Mouse (Mus musculus): ENCODE measurements around the gene Arhgap42. TPM values are rescaled to one million over a fixed set of nuclear protein-coding genes. Genes with fewer than 3 reads are reported as not detected.

Gene Arhgap42
- polyA plus RNA-seq, 1 experiment: 1.4 TPM

DNA sequence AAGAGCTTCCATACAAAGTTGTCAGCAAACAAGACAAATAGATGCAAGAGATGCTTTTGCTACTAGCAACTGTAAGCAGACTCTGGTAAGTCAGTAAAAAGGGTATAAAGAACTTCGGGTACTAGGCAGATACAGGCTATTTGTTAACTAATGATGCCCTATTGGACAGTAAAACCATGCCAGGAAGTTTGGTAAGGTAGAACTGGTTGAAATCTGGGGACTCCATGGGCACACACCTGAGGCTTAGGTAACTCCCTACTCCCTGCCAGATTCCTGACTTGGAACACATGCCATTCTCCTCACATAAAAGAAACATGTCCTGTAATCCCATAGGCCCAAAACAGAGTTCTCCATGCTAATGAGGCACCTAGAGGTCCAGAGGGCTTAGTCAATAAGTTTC, 142.1 kb downstream of the Arhgap42 start:
- Histone ChIP-seq H3K4me3 (ENCODE audit: control insufficient read depth, low read depth, low read length) (no peak overlapping the region), H3K36me3 (ENCODE audit: control insufficient read depth, insufficient read depth, low read length) (no peaks in the 10 kb centered on the region), H3K27ac (ENCODE audit: control insufficient read depth, insufficient read depth, low read depth, low read length) (no peak overlapping the region), H3K27me3 (ENCODE audit: control insufficient read depth, insufficient read depth, low read length) (no peaks in the 10 kb centered on the region), H3K4me1 (ENCODE audit: control insufficient read depth, insufficient read depth, low read length) (no peaks in the 10 kb centered on the region)
- TF ChIP-seq POLR2A (IDR thresholded peaks at IDR 0.05; ENCODE audit: control insufficient read depth, low read depth, low read length): no peak
- no peak for TF ChIP-seq CTCF (IDR thresholded peaks at IDR 0.05; ENCODE audit: control insufficient read depth, insufficient read depth, insufficient replicate concordance, low read depth, low read length)

DNA sequence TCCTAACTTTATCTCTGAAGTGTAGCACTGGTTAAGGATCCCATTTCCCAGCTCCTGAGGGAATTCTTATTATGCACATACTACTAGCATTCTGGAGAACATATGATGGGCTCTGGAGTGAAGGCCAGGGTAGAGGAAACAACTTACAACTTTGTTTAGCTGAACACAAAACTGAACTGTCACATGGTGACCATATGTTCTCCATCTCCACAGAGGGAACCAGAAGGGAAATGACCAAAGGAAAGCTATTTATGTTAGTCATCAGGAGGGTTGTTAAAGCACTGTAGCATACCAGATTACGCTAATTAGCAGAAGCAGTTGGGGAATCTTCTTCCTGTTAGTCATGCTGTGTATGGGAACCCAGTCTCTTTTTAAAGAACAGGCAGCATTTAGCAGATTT, 145.8 kb downstream of the Arhgap42 start:
- Histone ChIP-seq H3K27ac (ENCODE audit: control insufficient read depth, insufficient read depth, low read depth, low read length) (no peak overlapping the region), H3K27me3 (ENCODE audit: control insufficient read depth, insufficient read depth, low read length) (no peaks in the 10 kb centered on the region), H3K36me3 (ENCODE audit: control insufficient read depth, insufficient read depth, low read length) (no peaks in the 10 kb centered on the region), H3K4me3 (ENCODE audit: control insufficient read depth, low read depth, low read length) (no peak overlapping the region), H3K4me1 (ENCODE audit: control insufficient read depth, insufficient read depth, low read length) (no peaks in the 10 kb centered on the region)
- no peak for TF ChIP-seq POLR2A (IDR thresholded peaks at IDR 0.05; ENCODE audit: control insufficient read depth, low read depth, low read length)
- no peak for TF ChIP-seq CTCF (IDR thresholded peaks at IDR 0.05; ENCODE audit: control insufficient read depth, insufficient read depth, insufficient replicate concordance, low read depth, low read length)

DNA sequence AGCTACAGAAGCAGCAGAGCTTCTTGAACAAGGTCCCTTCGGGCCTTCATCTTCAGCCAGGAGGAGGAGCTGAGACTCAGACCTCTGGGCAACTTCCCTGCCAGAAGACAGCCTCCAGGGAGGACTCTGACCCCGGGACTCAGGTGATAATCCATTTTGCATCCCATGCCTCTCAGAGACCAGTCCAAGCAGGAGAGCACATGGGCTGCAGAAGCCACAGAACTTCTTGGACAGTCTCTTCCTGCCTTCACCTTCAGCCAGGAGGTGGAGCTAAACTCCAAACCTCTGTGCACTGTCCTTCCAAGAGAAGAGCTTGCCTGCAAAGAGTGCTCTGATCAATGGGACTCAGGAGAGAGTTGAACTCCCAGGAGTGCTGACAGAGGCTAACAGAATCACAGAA, 155.5 kb downstream of the Arhgap42 start:
- Histone ChIP-seq H3K36me3 (ENCODE audit: control insufficient read depth, insufficient read depth, low read length) (no peaks in the 10 kb centered on the region), H3K27me3 (ENCODE audit: control insufficient read depth, insufficient read depth, low read length) (no peaks in the 10 kb centered on the region), H3K4me3 (ENCODE audit: control insufficient read depth, low read depth, low read length) (no peak overlapping the region), H3K27ac (ENCODE audit: control insufficient read depth, insufficient read depth, low read depth, low read length) (no peak overlapping the region), H3K4me1 (ENCODE audit: control insufficient read depth, insufficient read depth, low read length) (no peaks in the 10 kb centered on the region)
- no peak for TF ChIP-seq CTCF (IDR thresholded peaks at IDR 0.05; ENCODE audit: control insufficient read depth, insufficient read depth, insufficient replicate concordance, low read depth, low read length)
- no peak for TF ChIP-seq POLR2A (IDR thresholded peaks at IDR 0.05; ENCODE audit: control insufficient read depth, low read depth, low read length)

DNA sequence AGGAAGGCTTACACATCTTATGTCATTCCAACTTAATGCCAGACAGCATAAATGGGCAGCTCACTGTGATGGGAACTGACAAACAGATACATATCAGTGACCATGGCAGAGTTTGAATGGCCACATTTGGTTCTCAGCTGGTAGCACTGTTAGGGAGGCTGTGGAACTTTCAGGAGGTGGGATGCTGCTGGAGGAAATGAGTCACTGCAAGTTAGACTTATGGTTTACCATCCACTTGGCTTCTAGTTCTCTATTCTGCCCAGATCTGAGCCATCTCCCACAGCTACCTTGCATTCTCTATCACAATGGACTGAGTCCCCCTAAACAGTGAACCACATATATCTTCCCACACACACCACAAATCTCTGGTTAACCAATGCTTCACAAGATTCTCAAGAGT, 186.0 kb downstream of the Arhgap42 start:
- Histone ChIP-seq H3K27ac (ENCODE audit: control insufficient read depth, insufficient read depth, low read depth, low read length) (no peak overlapping the region), H3K36me3 (ENCODE audit: control insufficient read depth, insufficient read depth, low read length) (no peaks in the 10 kb centered on the region)
- no peak for TF ChIP-seq CTCF (IDR thresholded peaks at IDR 0.05; ENCODE audit: control insufficient read depth, insufficient read depth, insufficient replicate concordance, low read depth, low read length)
- no peak for TF ChIP-seq POLR2A (IDR thresholded peaks at IDR 0.05; ENCODE audit: control insufficient read depth, low read depth, low read length)

DNA sequence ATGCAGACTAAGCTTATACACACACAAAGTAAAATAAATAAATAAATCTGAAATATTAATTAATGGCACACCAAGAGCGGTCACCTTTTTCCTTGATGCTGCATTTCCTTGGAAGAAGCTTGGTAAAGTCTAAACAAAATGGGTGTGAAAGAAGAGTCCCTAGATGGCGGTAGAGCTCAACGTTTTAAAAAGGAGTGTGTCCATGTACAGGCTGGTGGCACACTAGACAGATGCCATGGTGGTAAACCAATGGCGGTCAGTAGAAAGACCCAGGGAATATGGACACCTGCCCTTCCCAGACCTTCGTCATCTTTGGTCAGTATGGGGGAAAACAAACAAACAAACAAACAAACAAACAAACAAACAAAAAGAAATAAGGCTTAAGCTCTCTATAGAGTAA, 187.7 kb downstream of the Arhgap42 start:
- Histone ChIP-seq H3K4me1 (ENCODE audit: control insufficient read depth, insufficient read depth, low read length) (no peaks in the 10 kb centered on the region), H3K36me3 (ENCODE audit: control insufficient read depth, insufficient read depth, low read length) (no peaks in the 10 kb centered on the region), H3K27ac (ENCODE audit: control insufficient read depth, insufficient read depth, low read depth, low read length) (no peak overlapping the region), H3K4me3 (ENCODE audit: control insufficient read depth, low read depth, low read length) (no peak overlapping the region), H3K27me3 (ENCODE audit: control insufficient read depth, insufficient read depth, low read length) (no peaks in the 10 kb centered on the region)
- TF ChIP-seq POLR2A (IDR thresholded peaks at IDR 0.05; ENCODE audit: control insufficient read depth, low read depth, low read length) (no peak), CTCF (IDR thresholded peaks at IDR 0.05; ENCODE audit: control insufficient read depth, insufficient read depth, insufficient replicate concordance, low read depth, low read length) (no peak)

More for the DNA sequence above, 186.0 kb downstream of the Arhgap42 start:
- H3K27me3 ChIP-seq (ENCODE audit: control insufficient read depth, insufficient read depth, low read length): no peaks in the 10 kb centered on the region
- no peak overlapping the region for H3K4me3 ChIP-seq (ENCODE audit: control insufficient read depth, low read depth, low read length)
- H3K4me1 ChIP-seq (ENCODE audit: control insufficient read depth, insufficient read depth, low read length): no peaks in the 10 kb centered on the region

DNA sequence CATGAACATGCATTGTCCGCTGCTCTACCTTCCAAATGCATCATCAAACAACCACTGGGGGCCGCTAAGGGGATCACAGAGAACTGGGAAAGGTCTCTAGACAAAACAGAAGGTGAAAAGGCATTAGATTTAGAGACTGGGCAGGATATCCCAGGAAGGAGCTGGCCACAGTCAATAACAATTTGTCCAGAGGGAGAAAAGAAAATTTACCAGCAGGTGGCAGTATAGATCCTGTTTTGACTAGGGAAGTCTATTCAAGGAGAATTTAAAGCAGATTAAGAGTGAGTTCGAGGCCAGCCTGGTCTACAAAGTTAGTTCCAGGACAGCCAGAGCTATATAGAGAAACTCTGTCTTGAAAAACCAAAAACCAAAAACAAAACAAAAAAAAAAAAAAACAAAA, 189.7 kb downstream of the Arhgap42 start:
- H3K36me3 ChIP-seq (ENCODE audit: control insufficient read depth, insufficient read depth, low read length): no peaks in the 10 kb centered on the region
- no peaks in the 10 kb centered on the region for H3K27me3 ChIP-seq (ENCODE audit: control insufficient read depth, insufficient read depth, low read length)
- no peaks in the 10 kb centered on the region for H3K4me1 ChIP-seq (ENCODE audit: control insufficient read depth, insufficient read depth, low read length)
- no peak overlapping the region for H3K27ac ChIP-seq (ENCODE audit: control insufficient read depth, insufficient read depth, low read depth, low read length)
- TF ChIP-seq CTCF (IDR thresholded peaks at IDR 0.05; ENCODE audit: control insufficient read depth, insufficient read depth, insufficient replicate concordance, low read depth, low read length) (no peak), POLR2A (IDR thresholded peaks at IDR 0.05; ENCODE audit: control insufficient read depth, low read depth, low read length) (no peak)
- no peak overlapping the region for H3K4me3 ChIP-seq (ENCODE audit: control insufficient read depth, low read depth, low read length)

DNA sequence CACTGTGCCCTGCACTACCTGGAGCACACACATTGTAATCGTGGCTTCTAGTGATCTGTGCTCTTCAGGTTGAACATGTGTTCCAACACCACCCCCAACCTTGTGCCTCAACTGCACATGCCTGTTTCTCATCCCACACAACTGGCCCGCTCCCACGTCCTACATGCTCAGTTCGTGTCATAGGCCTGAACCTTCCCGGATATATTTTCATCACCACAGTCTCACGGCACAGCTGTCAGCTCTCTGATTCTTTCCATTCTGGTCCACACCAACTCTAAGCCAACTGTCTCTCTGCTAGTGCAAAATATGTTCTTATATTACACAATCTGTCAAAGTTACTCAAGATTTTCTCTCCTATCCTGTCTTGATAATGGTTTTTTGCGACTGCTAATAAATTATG, 197.9 kb downstream of the Arhgap42 start:
- H3K4me3 ChIP-seq (ENCODE audit: control insufficient read depth, low read depth, low read length): no peak overlapping the region
- no peak overlapping the region for H3K27ac ChIP-seq (ENCODE audit: control insufficient read depth, insufficient read depth, low read depth, low read length)
- H3K27me3 ChIP-seq (ENCODE audit: control insufficient read depth, insufficient read depth, low read length): no peaks in the 10 kb centered on the region
- no peaks in the 10 kb centered on the region for H3K4me1 ChIP-seq (ENCODE audit: control insufficient read depth, insufficient read depth, low read length)
- TF ChIP-seq CTCF (IDR thresholded peaks at IDR 0.05; ENCODE audit: control insufficient read depth, insufficient read depth, insufficient replicate concordance, low read depth, low read length) (no peak), POLR2A (IDR thresholded peaks at IDR 0.05; ENCODE audit: control insufficient read depth, low read depth, low read length) (no peak)
- no peaks in the 10 kb centered on the region for H3K36me3 ChIP-seq (ENCODE audit: control insufficient read depth, insufficient read depth, low read length)

All from testis, adult 2 months (tissue).